Mouse (Mus musculus) heart, embryonic 12.5 days (tissue): ENCODE measurements around the gene Prr15l. TPM values are rescaled to one million over a fixed set of nuclear protein-coding genes. Genes with fewer than 3 reads are reported as not detected.

Source experiments
- ATAC-seq: fragments of 200-750 bp; cut with Nextera tagmentation; 2 replicates; pipeline ENCODE4 v1.8.0; 2017; ENCODE audit warnings: moderate TSS enrichment, moderate library complexity; ENCODE audit not compliant: insufficient number of reproducible peaks, low FRiP score
- H3K27ac ChIP-seq: fragments of 300-500 bp; sonication (generic); 2 replicates; pipeline ENCODE4 v1.5.1; 2016; ENCODE audit warnings: mild to moderate bottlenecking, moderate library complexity; ENCODE audit not compliant: poor library complexity, severe bottlenecking
- H3K27me3 ChIP-seq: fragments of 300-500 bp; sonication (generic); replicated peaks from 2 replicates; pipeline ENCODE4 v1.6.1; 2016; ENCODE audit warnings: mild to moderate bottlenecking, moderate library complexity
- H3K36me3 ChIP-seq: fragments of 300-500 bp; sonication (generic); 2 replicates; pipeline ENCODE4 v1.6.1; 2016; ENCODE audit warnings: mild to moderate bottlenecking, moderate library complexity
- H3K4me1 ChIP-seq: fragments of 300-500 bp; sonication (generic); replicated peaks from 2 replicates; pipeline ENCODE4 v1.6.1; 2016; ENCODE audit warnings: mild to moderate bottlenecking
- H3K4me2 ChIP-seq: fragments of 300-500 bp; sonication (generic); 2 replicates; pipeline ENCODE4 v1.6.1; 2016; ENCODE audit warnings: mild to moderate bottlenecking, moderate library complexity
- H3K4me3 ChIP-seq: fragments of 300-500 bp; sonication (generic); 2 replicates; pipeline ENCODE4 v1.5.1; 2016; ENCODE audit warnings: mild to moderate bottlenecking
- H3K9ac ChIP-seq: fragments of 300-500 bp; sonication (generic); 2 replicates; pipeline ENCODE4 v1.6.1; 2016; ENCODE audit warnings: mild to moderate bottlenecking, moderate library complexity
- H3K9me3 ChIP-seq: fragments of 300-500 bp; sonication (generic); replicated peaks from 2 replicates; pipeline ENCODE4 v1.6.1; 2016; ENCODE audit warnings: mild to moderate bottlenecking, moderate library complexity
- WGBS: fragments of 180-500 bp; shearing (Covaris S2); methylation state at CpG from one replicate; pipeline ENCODE4 v1.1.7; 2016; 5-methylcytosine and 5-hydroxymethylcytosine counted together
- polyA plus RNA-seq: library from polyadenylated mRNA; unstranded; fragments of >200 nt; fragmentation: Nextera tagmentation; extraction: Ambion mirVana; gene quantifications from 2 replicates; pipeline ENCODE4 v1.2.1, GENCODE M21; 2016

Prr15l gene
- polyA plus RNA-seq, 1 experiment from 2014 or later, result 0.46 TPM

DNA sequence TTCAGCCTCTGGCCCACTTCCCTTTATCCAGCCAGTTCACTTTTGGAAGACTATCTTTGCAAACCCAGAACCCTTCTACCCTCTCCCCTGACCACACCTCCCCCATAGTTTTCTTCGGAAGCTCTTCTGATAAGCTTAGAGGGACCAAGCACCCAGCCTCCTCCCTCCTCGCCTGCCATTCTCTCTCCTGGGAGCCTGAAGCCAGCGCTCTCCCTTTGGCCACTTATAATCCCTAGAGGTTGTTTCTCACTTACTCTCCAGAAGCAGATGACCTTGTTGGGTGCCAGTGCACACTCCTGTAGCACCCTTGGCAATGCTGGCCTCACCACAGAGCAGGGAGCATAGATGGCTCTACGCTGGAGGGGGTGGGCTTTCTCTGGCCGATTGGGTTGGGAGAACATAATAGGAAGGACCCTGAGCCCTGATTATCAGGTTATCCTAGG lies 41.4 kb downstream of the Prr15l start:
- H3K9me3 ChIP-seq, result no peaks in the 10 kb centered on the region
- peak overlapping the region; percentile 99 for H3K27ac ChIP-seq
- no peaks in the 10 kb centered on the region for H3K36me3 ChIP-seq
- ATAC-seq, result peak; percentile 39
- H3K4me2 ChIP-seq, result peak overlapping the region; percentile 56
- peak overlapping the region; percentile 59; the same call in 1 of the 2 replicates for H3K9ac ChIP-seq
- H3K27me3 ChIP-seq, result no peaks in the 10 kb centered on the region
- 18% methylated on average over 5 of the region's 5 CpGs for WGBS
- no peak overlapping the region for H3K4me3 ChIP-seq
- H3K4me1 ChIP-seq, result peaks cover 69% of the 10 kb centered on the region

- no peaks in the 10 kb centered on the region for H3K27me3 ChIP-seq
- no peaks in the 10 kb centered on the region for H3K36me3 ChIP-seq
- H3K4me2 ChIP-seq, result peak overlapping the region; percentile 56
- no peaks in the 10 kb centered on the region for H3K9me3 ChIP-seq
- peaks cover 69% of the 10 kb centered on the region for H3K4me1 ChIP-seq
- 27% methylated on average over 1 of the region's 1 CpGs for WGBS
- ATAC-seq, result peak; percentile 30; the same call in 1 of the 2 replicates
- H3K4me3 ChIP-seq, result no peak overlapping the region
- H3K27ac ChIP-seq, result peak overlapping the region; percentile 99
- H3K9ac ChIP-seq, result peak overlapping the region; percentile 64
Measured at GRCm38 (mm10) chr11:96969746-96970145, 41.8 kb downstream of the Prr15l start.

- peak overlapping the region; percentile 99 for H3K27ac ChIP-seq
- H3K4me2 ChIP-seq, result peak overlapping the region; percentile 56
- H3K27me3 ChIP-seq, result no peaks in the 10 kb centered on the region
- 50% methylated on average over 3 of the region's 3 CpGs for WGBS
- ATAC-seq, result no peak
- H3K36me3 ChIP-seq, result no peaks in the 10 kb centered on the region
- peak overlapping the region; percentile 64 for H3K9ac ChIP-seq
- no peak overlapping the region for H3K4me3 ChIP-seq
- no peaks in the 10 kb centered on the region for H3K9me3 ChIP-seq
- peaks cover 72% of the 10 kb centered on the region for H3K4me1 ChIP-seq
Measured at GRCm38 (mm10) chr11:96970341-96970740, 42.4 kb downstream of the Prr15l start.

GRCm38 (mm10) chr11:96972906-96973305 lies 45.0 kb downstream of the Prr15l start:
- peaks cover 74% of the 10 kb centered on the region for H3K4me1 ChIP-seq
- no peak overlapping the region for H3K4me3 ChIP-seq
- 79% methylated on average over 5 of the region's 5 CpGs for WGBS
- H3K36me3 ChIP-seq, result no peaks in the 10 kb centered on the region
- H3K4me2 ChIP-seq, result no peak overlapping the region
- no peaks in the 10 kb centered on the region for H3K27me3 ChIP-seq
- H3K9ac ChIP-seq, result peak overlapping the region; percentile 39; the same call in 1 of the 2 replicates
- no peak for ATAC-seq
- H3K27ac ChIP-seq, result no peak overlapping the region
- no peaks in the 10 kb centered on the region for H3K9me3 ChIP-seq

- Histone ChIP-seq H3K9me3 (no peaks in the 10 kb centered on the region), H3K27me3 (no peaks in the 10 kb centered on the region), H3K27ac (no peak overlapping the region), H3K4me3 (no peak overlapping the region), H3K4me2 (no peak overlapping the region), H3K4me1 (peaks cover 71% of the 10 kb centered on the region), H3K9ac (peak overlapping the region; percentile 39; the same call in 1 of the 2 replicates), H3K36me3 (no peaks in the 10 kb centered on the region)
- ATAC-seq, result no peak
- 91% methylated on average over 5 of the region's 5 CpGs for WGBS
Measured at GRCm38 (mm10) chr11:96973426-96973964, 45.6 kb downstream of the Prr15l start.

- H3K4me1 ChIP-seq, result peaks cover 59% of the 10 kb centered on the region
- ATAC-seq, result no peak
- no peaks in the 10 kb centered on the region for H3K36me3 ChIP-seq
- H3K9ac ChIP-seq, result no peak overlapping the region
- 68% methylated on average over 5 of the region's 5 CpGs for WGBS
- no peak overlapping the region for H3K27ac ChIP-seq
- H3K4me2 ChIP-seq, result no peak overlapping the region
- no peaks in the 10 kb centered on the region for H3K9me3 ChIP-seq
- no peaks in the 10 kb centered on the region for H3K27me3 ChIP-seq
- H3K4me3 ChIP-seq, result no peak overlapping the region
Measured at GRCm38 (mm10) chr11:96974813-96975212, 46.9 kb downstream of the Prr15l start.

GRCm38 (mm10) chr11:96975511-96976378 lies 47.8 kb downstream of the Prr15l start:
- H3K27me3 ChIP-seq, result no peaks in the 10 kb centered on the region
- peak overlapping the region; percentile 97 for H3K9ac ChIP-seq
- H3K4me3 ChIP-seq, result peak overlapping the region; percentile 92; the same call in 1 of the 2 replicates
- ATAC-seq, result no peak
- no peaks in the 10 kb centered on the region for H3K9me3 ChIP-seq
- peak overlapping the region; percentile 88 for H3K27ac ChIP-seq
- peaks cover 50% of the 10 kb centered on the region for H3K4me1 ChIP-seq
- H3K4me2 ChIP-seq, result peak overlapping the region; percentile 86
- 55% methylated on average over 10 of the region's 10 CpGs for WGBS
- H3K36me3 ChIP-seq, result no peaks in the 10 kb centered on the region

- peak overlapping the region; percentile 92 for H3K4me3 ChIP-seq
- peaks cover 44% of the 10 kb centered on the region for H3K4me1 ChIP-seq
- peak overlapping the region; percentile 86 for H3K4me2 ChIP-seq
- peaks cover 5% of the 10 kb centered on the region for H3K27me3 ChIP-seq
- WGBS, result 45% methylated on average over 3 of the region's 3 CpGs
- no peaks in the 10 kb centered on the region for H3K9me3 ChIP-seq
- H3K9ac ChIP-seq, result peak overlapping the region; percentile 97
- no peaks in the 10 kb centered on the region for H3K36me3 ChIP-seq
- no peak for ATAC-seq
- H3K27ac ChIP-seq, result peak overlapping the region; percentile 88
Measured at GRCm38 (mm10) chr11:96976379-96976687, 48.4 kb downstream of the Prr15l start.

DNA sequence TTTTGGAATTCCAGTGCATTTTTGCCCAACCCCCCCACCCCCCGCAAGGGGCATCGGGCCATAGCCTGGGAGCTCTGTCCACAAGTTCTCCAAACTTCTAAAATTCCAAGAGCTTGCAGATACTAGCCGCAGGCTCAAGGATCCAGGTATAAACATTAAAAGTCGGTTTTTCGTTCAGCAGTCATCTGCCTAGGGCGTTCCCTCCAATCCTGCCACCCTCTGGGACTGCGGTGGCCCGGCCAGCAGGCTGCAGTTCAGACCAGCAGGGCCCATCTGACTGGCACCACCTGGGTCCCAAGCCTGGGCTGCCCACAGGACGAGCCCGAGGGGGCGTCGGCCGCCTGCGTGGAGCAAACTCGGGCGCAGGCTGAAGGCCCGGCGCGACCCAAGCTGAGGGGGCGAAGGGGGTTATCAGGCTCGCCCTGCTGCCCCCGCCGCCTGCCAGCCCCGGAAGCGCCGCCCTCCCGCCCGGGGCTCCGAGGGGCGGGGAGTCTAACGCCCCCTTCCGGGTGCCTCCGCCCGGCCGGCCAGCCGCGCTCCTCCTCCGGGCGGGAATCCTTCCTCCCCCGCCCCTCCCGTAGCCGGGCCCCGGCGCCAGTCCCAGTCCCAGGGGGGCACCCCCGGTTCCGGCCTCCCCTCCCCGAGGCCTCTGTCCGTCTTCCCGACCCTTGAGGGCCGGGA lies 49.1 kb downstream of the Prr15l start:
- Histone ChIP-seq H3K4me2 (peak overlapping the region; percentile 86), H3K9ac (peak overlapping the region; percentile 97), H3K27me3 (peaks cover 12% of the 10 kb centered on the region), H3K4me1 (peaks cover 37% of the 10 kb centered on the region), H3K4me3 (peak overlapping the region; percentile 92), H3K9me3 (no peaks in the 10 kb centered on the region), H3K27ac (peak overlapping the region; percentile 88), H3K36me3 (no peaks in the 10 kb centered on the region)
- under 1% methylated on average over 47 of the region's 50 CpGs for WGBS
- peak; percentile 85 for ATAC-seq

GRCm38 (mm10) chr11:96977606-96978400 lies 49.9 kb downstream of the Prr15l start:
- Histone ChIP-seq H3K27ac (peak overlapping the region; percentile 88), H3K4me2 (peak overlapping the region; percentile 91), H3K27me3 (peaks cover 15% of the 10 kb centered on the region), H3K9me3 (no peaks in the 10 kb centered on the region), H3K4me1 (peaks cover 34% of the 10 kb centered on the region), H3K9ac (peak overlapping the region; percentile 97), H3K36me3 (no peaks in the 10 kb centered on the region), H3K4me3 (peak overlapping the region; percentile 92)
- WGBS, result under 1% methylated on average over 45 of the region's 45 CpGs
- peak; percentile 96 for ATAC-seq
